Mouse (Mus musculus): Measurements from ENCODE around the gene Nova2.

GRCm38 (mm10) chr7:18965312-18965711 lies 39.6 kb downstream of the Nova2 start:
- TF ChIP-seq CTCF (IDR thresholded peaks at IDR 0.05; ENCODE audit: low read depth), result no peak
- no peak for TF ChIP-seq EP300 (IDR thresholded peaks at IDR 0.05; ENCODE audit: low read depth)
